Mouse (Mus musculus) ES-Bruce4 (cell line): ENCODE data around the gene Inka1.

Experiments
- CTCF ChIP-seq: IDR thresholded peaks from one replicate; pipeline ENCODE4 v1.8.1; 2011; ENCODE audit warnings: low read depth, low read length
- EP300 ChIP-seq: IDR thresholded peaks from 2 replicates; pipeline ENCODE4 v1.6.1; 2011; ENCODE audit warnings: low read depth, low read length; ENCODE audit not compliant: insufficient read depth
- POLR2A ChIP-seq: IDR thresholded peaks from one replicate; pipeline ENCODE4 v1.8.1; 2011; ENCODE audit warnings: low read length; ENCODE audit not compliant: insufficient read depth

DNA sequence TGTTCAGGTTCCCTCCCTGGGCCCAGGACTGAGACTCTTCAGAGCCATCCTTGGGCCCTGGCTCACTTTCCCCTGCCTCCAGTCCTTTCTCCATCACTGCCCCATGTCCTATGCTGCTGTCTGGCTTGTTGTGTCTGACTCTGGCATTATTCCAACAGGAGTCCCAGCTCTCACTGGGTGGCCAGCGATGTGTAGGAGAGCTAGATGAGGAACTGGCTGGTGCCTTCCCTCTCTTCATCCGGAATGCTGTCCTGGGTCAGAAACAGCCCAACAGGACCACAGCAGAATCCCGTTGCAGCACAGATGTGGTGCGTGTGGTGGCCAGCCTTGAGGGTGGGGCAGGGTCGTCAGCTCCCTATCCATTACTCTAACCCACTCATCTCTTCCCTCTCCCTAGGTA is 15.4 kb downstream of the Inka1 start:
- TF ChIP-seq CTCF (no peak), POLR2A (no peak), EP300 (no peak)
